Mouse (Mus musculus): ENCODE measurements at regions not wholly inside any gene's neighbourhood (a gene's known extent, or its start where the extent isn't known, plus 50 kb on each side); places are given as distances from the start of the nearest gene placed in this dataset.

DNA sequence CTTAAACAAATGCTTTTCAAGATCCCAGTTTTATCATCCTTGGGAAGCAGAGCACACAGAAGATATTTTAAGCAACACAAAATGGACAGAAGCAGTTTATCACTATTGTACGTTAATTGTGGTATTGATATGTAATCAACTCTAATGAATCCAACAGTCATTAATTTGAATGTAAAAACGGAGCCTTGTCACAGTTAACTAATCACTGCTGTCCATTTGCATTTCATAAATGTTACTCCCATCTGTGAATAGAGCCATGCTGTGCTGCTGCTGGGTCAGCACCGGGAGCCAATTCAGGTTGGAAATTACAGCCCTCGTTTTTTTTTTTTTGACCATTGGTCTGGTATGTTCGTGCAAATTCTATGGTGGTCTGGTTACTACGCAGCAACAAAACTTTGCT, 85.0 kb upstream of the Fbxo33 start:
- DNase-seq (ENCODE audit: low read depth) = no peak
